Mouse (Mus musculus): ENCODE results near the gene Ap1m2.
"Not testable (repeated sequence)": the region's sequence is repeated elsewhere in the genome, so short reads cannot be mapped to it uniquely, and the experiment has no call there.

The Ap1m2 gene

DNA sequence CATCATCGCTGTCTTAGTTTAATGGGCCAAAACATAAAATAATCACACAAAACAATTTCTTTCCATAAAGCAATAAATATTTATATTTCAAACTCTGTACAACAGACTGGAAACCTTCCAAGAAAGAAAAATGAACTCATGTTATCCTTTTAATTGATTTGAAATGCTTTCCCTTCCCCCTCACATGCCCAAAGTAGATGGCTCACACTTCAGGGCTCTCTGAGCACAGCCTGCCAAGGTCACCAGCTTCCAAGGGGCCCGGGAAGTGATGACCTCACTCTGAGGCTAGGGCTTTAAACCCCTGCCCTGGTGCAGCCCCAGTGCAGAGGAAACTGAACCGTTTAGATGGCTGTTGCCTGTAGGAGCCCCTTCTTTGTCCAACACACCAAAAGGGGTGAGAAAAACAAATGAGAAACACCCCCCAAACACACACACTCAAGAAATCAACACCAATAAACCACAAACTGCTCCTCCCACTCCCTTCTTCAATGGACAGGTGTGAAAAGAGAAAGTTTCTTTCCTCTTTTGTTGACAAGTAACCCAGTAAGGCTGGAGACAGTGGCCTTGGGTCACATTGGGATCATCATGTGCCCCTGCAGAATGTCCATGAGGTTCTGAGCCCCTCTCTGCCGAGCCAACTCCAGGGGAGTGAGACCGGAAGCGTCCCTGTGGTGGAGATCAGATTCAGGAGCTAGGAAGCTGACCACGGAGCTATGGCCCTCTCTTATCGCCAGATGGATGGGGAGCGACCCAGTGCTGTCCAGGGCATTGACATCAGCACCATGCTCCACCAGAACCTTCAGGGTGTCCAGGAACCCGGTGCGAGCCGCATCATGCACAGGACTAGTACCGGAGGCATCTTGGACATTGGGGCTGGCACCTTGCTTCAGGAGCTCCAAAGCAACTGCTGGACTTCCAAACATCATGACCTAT is 23.5 kb downstream of the Ap1m2 start:
- DNase-seq (ENCODE audit: low spot score) = no peak

DNA sequence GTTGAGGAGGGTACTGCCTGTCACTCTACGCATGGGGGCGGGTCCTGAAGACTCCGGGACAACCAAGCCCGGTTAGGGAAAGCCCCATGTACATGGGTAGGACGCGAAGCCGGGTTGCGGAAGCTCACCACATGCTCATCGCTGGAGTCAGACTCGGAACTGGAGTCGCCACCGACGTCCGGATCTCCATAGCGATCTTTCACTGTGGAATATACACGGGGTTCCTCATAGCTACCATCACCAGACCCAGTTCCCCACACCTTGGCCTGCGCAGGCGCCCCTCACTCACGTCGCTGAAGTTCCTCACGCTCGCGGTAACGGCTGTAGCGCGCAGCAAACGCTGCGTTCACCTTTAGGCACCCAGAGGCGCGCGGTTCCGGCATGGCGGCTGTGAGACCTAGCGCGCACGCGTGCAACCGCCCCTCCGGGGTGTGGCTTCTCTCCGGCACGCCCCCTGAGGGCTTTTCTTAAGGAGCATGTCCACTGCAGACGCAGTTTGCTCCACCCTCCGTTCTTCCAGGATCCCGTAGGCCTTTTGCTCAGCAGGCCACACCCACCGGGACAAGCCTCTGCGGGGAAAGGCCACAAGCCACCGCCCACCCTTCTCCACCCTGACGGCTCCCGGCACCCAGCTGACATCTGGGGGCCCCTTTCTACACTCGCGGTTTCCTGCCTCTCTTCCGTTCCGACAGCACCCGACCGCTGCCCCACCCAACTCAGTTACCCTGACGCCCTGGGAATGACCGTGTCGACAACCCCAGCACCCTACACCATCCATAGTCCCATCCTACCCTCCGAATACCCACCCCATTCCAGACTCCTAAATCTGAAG is 24.4 kb downstream of the Ap1m2 start, which contains the start of gene Kri1:
TSS of gene Kri1 (minus strand) at position 399 of the 832 bp plus-strand sequence.
- DNase-seq (ENCODE audit: low spot score) = peak; percentile 97

DNA sequence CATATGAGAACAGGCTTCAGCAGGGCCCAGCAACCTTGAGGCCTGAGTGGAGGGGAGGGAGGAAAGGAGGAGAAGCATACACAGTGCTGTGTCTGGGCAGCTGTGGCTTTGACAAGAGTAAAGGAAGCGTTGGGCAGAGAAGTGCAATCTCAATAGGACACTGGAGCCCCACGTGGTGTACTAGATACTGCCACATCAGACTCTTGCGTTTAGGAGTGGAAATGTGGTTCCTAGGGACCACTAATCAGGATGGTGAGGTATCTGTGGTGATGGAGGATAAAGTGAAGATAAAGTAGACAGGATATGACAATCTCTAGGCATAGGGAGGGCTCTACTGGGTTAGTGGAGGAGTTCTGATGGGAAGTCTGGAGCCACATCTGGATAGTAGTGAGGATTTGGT is 25.4 kb downstream of the Ap1m2 start:
- no peak for DNase-seq (ENCODE audit: low spot score)

DNA sequence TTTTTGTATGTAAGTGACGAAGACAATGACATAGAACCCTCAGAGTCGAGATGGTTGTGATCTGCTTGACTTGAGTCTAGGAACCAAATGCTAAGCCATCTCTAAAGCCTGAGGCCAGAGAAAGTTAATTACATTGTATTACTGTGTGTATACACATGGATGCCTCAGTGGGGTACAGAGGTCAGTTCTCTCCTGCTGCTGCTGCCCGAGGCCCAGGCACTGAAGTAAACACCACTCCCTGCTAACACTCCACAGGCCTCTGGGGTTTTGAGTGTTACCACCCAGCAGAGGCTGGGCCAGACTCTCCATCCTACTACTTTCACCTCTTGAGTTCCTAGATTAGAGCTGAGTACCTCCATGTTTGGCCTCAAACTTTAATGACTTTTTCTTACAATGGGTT is 28.1 kb downstream of the Ap1m2 start:
- DNase-seq (ENCODE audit: low spot score) = no peak

DNA sequence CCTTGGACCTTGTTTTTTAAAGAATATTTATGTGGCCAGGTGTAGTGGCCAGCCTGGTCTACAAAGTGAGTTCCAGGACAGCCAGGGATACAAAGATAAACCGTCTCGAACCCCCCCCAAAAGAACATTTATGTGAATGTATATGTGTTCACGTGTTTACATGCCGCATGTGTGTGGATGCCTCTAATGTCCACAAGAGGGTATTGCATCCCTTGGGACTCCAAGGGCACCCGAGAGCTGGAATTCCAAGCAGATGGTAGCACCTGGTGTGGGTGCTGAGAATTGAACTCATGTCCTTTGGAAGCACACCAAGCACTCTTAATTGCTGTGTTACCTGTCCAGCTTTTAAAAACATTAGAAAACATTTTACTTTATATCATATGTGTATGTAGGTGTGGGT is 28.5 kb downstream of the Ap1m2 start:
- no peak for DNase-seq (ENCODE audit: low spot score)

DNA sequence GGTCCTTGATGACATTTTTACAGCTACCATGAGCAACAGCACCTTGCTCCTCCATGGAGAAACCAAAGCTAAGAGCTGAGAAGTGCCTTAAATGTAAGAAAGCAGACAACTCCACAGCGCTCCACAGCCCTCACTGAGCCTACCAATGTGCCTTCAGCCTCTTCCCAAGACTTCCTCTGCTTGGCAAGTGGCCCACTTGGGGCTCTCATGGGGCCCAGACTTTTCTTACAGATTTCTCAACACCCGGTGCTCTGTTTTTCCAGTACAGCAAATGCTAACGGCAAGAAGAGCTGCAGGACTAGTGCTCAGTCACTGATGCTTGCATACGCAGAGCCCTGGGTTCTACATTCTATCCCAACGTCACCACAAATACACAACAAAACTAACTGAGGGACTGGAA is 34.4 kb downstream of the Ap1m2 start:
- DNase-seq (ENCODE audit: low spot score) = no peak

DNA sequence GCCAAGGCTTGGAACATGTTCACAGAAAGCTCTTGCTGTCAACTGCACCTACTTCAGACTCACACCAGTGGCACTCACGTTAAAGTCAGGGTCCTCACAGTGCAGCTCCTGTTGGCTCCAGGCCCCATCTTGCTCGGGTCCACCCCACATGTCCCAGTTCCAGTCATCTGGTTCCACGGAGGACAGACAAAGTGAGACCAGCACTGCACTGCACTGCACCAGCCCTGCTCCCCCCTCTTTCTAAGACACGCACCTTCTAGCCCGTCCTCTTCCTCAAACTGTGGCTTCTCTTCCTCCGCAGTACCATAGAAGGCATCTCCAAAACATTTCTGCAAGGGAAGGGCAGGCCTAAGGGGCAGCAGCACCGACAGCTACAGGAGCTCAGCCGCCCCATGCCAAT is 35.8 kb downstream of the Ap1m2 start:
- DNase-seq (ENCODE audit: low spot score) = no peak

DNA sequence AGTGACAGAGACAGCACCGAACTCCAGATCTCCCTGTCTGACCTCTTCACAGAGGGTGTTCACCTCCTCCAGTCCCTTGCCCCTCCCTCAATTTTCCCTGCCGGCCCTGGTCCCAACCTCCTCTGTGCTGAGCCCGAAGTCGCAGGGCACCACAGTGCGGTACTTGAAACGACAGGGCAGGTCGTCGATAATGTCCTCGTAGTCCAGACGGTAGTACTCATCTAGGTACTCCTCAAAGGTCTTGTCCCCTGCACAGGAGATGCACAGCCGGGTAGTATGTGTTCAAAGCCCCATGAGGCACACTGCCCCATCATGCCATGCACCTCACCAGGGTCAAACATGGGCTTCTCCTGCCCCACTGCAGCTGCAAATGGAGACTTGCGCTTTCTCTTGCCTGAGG is 36.4 kb downstream of the Ap1m2 start:
- DNase-seq (ENCODE audit: low spot score) = no peak

DNA sequence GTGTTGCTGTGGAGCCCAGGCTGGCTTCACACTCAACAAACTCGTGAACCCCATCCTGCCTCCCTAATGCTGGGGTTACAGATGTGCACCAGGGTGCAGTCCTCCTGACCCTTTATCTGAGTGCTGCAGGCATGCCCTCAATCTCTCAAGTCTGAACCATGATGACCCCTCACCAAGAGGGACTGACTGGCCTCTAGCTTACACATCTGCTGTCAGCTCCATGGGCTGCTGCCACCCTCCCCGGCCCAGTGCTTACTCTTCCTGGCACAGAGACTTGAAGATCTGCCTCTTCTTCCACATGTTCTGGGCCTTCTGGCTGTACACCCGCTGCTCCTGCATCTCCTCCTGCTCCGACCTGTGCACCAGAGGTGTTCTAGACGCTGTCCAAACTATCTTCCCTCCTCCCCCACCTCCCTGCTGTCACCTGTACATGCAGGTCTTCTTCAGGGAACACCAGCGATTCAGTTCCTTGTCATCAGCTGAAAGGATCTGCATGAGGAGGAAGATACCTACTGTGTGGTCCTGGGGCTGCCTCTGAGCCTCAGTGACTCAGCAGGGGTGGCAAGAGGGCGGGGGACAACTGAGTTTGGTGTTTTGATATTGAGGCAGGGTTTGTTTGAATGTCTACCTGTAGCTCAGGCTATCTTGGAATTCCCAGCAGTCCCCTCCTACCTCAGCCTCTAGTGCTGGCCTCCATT is 37.0 kb downstream of the Ap1m2 start:
- no peak for DNase-seq (ENCODE audit: low spot score)

DNA sequence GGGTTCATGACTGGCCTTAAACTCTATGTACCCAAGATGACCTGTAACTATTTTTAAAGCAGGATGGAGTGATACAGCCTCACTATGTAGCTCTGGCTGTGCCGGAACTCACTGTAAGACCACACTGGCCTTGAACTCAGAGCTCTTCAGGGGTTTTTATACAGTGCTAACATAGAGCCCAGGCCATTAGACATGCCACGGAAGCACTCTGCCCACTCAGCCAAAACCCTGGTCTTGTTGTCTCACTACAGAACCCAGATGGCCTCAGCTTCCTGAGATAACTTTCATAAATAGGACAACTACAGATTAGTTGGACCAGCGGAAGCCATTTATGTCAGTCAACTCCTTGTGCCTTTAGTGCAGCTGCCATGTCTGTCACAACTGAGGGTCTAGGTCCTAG is 37.8 kb downstream of the Ap1m2 start:
- no peak for DNase-seq (ENCODE audit: low spot score)

DNA sequence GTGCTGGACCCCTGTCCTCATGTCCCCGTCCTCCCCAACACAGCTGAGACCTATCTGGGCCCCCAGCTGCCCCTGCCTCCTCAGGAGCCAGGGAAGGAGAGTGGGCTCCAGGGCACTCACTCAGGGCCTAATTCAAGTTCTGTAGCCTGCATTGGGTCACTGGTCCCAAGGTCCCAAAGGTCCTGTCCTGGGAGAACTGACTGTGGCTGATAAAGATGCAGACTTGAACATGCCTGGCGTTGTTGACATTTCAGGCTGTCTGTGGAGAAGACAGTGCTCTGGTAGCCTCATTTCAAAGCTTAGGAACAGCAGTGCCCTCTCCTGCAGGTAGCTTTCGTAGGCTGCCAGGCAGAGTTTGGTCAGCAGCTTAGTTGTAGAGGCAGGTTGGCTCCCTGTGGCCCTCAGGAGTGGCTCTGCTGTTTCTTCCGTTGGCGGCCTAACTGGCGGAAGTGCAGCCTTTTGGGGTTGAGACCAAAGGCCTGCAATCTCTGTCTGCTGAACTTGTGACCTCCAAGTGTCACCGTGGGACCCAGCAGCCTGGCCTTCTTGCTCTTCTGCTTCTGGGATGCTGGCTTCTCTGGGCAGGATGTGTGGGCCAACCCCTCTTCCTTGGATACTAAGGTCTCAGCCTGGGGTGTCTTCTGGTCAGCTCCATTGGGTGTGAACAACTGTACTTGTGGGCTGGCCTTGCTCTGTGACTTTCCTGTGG is 38.5 kb downstream of the Ap1m2 start:
- DNase-seq (ENCODE audit: low spot score) = no peak

DNA sequence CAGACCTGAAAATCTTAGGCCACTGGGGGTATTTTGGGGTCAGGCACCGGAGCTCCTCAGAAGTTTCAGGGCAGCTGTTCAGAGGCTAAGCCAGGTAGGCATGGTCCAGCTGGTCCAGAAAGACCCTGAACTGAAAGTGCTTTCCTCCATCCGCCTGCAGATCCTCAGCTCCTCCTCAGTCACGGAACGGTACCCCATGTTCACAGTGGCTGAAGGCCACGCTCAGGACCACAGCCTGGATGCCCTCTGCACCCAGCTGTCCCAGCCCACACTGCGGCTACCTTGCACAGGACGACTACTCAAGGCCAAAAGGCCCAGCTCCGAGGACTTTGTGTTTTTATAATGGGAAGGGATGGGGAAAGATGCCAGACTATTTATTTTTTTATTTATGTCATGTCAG is 39.0 kb downstream of the Ap1m2 start:
- DNase-seq (ENCODE audit: low spot score) = no peak

DNA sequence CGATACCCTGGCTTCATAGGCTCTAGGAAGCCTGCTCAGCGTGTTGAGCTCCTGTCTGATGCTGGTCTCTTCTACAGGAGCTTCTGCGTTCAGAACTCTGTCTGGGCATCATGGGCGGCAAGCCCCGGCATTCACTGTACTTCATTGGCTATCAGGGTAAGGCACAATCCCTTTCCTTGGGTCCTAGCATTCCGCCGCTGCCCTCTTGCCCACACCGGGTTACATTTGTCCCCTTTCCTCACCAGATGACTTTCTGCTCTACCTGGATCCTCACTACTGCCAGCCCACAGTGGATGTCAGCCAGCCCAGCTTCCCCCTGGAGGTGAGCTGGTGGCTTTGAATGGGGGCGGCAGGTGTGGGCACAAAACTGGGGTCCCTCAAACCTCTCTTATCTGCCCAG is 39.7 kb downstream of the Ap1m2 start:
- no peak for DNase-seq (ENCODE audit: low spot score)

DNA sequence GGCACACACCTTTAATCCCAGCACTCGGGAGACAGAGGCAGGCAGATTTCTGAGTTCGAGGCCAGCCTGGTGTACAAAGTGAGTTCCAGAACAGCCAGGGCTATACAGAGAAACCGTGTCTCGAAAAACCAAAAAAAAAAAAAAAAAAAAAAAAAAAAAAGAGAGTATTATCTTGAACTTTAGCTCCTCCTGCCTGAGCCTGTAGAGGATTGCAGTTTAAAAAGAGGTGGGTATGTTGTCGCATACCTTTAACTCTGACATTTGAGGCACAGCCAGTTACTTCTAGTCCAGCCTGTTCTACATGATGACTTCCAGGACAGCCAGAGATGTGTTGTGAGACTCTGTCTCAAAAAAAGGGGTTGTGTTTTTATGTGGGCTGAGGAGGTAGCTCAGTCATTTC is 42.5 kb downstream of the Ap1m2 start:
- not testable (repeated sequence) for DNase-seq (ENCODE audit: low spot score)

DNA sequence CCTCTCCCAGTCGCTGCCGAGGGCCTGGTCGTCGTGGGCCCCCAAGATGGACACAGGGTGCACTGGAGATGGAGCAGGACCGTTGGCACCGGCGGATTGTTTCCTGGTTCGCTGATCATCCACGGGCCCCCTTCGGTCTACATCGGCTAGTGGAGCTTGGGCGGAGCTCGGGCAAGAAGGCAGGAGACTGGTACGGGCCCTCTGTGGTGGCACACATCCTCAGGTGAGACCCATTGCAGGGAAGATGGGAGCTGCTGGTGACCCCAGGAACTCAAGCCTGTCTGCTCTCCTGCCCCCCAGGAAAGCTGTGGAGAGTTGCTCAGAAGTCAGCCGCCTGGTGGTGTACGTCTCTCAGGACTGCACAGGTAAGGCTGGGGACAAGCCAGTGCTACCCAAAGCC is 43.8 kb downstream of the Ap1m2 start:
- no peak for DNase-seq (ENCODE audit: low spot score)

DNA sequence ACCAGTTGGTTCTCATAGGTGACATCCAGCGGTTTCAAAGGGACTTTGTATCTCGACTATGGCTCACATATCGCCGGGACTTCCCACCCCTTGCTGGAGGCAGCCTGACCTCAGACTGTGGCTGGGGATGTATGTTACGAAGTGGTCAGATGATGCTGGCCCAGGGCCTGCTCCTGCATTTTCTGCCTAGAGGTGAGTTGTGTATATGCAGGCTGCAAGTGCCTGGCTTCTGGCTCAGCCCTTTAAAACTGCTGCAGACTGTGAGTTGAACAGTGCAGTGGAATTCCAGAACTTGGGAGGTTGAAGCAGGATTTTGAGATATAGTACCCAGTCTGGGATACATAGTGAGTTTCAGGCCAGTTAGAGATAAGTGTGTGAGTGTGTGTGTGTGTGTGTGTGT is 45.2 kb downstream of the Ap1m2 start:
- no peak for DNase-seq (ENCODE audit: low spot score)

DNA sequence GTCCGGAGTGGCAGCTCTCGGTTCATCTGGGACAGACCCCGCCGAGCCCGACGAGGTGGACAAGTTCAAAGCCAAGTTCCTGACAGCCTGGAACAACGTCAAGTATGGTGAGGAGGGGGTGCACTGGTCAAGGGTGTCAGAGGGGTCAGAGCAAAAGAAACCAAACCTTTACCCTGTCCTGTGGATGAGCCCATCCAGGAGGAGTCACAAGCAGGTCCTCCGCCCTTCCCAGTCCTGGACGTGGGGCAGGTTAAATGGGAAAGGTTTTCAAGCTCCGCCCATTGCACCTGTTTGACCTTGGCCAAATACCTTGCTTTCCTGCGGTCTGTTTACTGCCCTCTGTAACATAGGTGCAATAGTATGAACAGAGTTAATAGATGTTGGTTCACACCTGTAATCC is 46.5 kb downstream of the Ap1m2 start:
- DNase-seq (ENCODE audit: low spot score) = no peak

DNA sequence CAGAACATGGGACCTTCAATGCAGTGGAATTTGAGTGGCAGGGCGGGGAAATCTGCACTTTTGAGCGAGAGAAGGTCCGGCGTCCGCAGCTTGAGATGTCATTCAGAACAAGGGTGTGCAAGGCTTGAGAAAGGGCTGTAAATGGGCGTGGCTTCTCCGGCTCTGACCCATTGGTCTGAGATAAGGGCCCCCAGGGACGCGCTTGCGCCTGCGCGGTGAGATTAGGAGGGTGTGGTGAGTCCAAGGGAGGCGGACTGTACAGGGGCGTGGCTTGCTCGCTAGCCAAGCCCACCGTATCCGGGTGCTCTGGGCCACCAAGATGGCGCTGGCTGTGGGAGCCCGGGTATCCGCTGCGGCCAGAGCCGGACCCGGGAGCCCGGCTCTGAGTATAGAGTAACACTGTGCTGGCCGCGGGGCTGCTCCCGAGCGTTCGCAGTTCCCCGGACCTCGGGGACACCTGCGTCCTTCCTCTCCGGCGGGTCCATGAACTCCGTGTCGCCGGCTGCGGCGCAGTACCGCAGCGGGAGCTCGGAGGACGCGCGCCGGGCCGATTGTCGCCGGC is 47.1 kb downstream of the Ap1m2 start, which contains the start of gene Atg4d:
TSS of gene Atg4d (plus strand) at position 294 of the 562 bp plus-strand sequence.
- DNase-seq (ENCODE audit: low spot score) = peak; percentile 97

DNA sequence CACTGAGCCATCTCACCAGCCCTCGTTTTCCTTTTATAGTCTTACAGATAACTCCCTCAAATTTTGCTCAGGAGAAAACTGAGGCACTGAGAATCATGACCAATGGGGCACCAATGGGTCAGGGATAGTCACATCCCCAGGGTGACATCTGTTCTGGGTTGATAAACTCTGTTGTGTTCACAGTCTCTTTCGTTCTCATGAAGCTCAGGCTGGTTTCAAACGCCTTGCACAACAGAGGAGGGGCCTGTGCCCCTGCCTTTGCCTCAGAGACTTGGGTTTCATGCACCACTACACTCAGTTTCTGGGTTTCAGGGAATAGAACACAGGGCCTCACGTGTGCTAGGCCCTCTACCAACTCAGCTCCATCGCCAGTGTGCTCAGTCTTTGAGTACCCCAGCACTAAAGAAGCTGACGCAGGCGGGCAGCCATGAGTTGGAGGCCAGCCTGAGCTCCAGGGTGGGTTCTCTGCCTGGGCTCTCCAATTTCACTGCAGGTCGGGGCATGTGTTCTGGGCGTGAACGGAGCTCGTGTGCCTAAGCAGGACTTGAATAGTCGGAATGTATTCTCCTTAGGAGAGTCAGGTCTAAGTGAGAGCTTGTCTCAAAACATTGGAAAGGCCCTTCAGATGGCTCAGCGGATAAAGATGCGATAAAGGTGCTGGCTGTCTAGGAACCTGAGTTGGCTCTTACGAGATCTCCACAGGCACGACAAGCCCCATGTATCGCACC is 47.7 kb downstream of the Ap1m2 start:
- DNase-seq (ENCODE audit: low spot score) = no peak

DNA sequence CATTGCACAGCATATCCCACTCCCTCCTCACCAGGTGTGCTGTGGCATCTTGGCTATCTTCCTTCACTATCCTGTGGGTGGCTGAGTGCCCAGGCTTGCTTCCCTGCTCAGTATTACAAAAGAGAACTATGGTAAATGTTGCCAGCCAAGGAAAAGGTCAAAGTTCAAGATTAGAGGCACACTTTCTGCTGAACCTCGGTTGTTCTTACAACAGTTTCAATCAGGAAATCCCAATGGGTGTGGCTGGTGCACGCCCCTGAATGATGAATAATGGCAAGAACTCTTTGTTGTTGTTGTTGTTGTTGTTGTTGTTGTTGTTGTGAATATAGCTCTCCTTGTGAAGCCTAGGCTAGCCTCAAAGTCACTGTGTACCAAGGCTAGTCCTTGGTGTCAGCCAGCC is 50.3 kb downstream of the Ap1m2 start:
- DNase-seq (ENCODE audit: low spot score) = no peak
